Mouse (Mus musculus): ENCODE results near the gene Sf3a1.

Sf3a1 gene

GRCm38 (mm10) chr11:4187318-4187700 is 27.2 kb downstream of the Sf3a1 start:
- no peak for DNase-seq

GRCm38 (mm10) chr11:4189182-4189581 is 29.0 kb downstream of the Sf3a1 start:
- no peak for DNase-seq

- DNase-seq = no peak
Observed at GRCm38 (mm10) chr11:4190677-4191076, 30.5 kb downstream of the Sf3a1 start.

GRCm38 (mm10) chr11:4192757-4193156 is 32.6 kb downstream of the Sf3a1 start:
- no peak for DNase-seq

GRCm38 (mm10) chr11:4193420-4193819 is 33.3 kb downstream of the Sf3a1 start:
- no peak for DNase-seq

- DNase-seq = no peak
Observed at GRCm38 (mm10) chr11:4195597-4196031, 35.5 kb downstream of the Sf3a1 start.

GRCm38 (mm10) chr11:4196636-4197035 is 36.5 kb downstream of the Sf3a1 start:
- no peak for DNase-seq

GRCm38 (mm10) chr11:4197691-4198090 is 37.5 kb downstream of the Sf3a1 start:
- no peak for DNase-seq

- no peak for DNase-seq
Observed at GRCm38 (mm10) chr11:4201981-4202700, 42.0 kb downstream of the Sf3a1 start.

- DNase-seq = peak; percentile 36
Observed at GRCm38 (mm10) chr11:4202995-4203704, 43.0 kb downstream of the Sf3a1 start.

GRCm38 (mm10) chr11:4203705-4204074 is 43.5 kb downstream of the Sf3a1 start:
- peak; percentile 70 for DNase-seq

GRCm38 (mm10) chr11:4205097-4205655 is 45.0 kb downstream of the Sf3a1 start:
- no peak for DNase-seq

GRCm38 (mm10) chr11:4205951-4206350 is 45.8 kb downstream of the Sf3a1 start:
- no peak for DNase-seq

- peak; percentile 50 for DNase-seq
Observed at GRCm38 (mm10) chr11:4206563-4206962, 46.4 kb downstream of the Sf3a1 start.

- DNase-seq = no peak
Observed at GRCm38 (mm10) chr11:4207655-4208054, 47.5 kb downstream of the Sf3a1 start.

GRCm38 (mm10) chr11:4209556-4209955 is 49.4 kb downstream of the Sf3a1 start:
- DNase-seq = no peak

- DNase-seq = no peak
Observed at GRCm38 (mm10) chr11:4210786-4211185, 50.6 kb downstream of the Sf3a1 start.

GRCm38 (mm10) chr11:4213107-4213506 is 53.0 kb downstream of the Sf3a1 start:
- no peak for DNase-seq

- DNase-seq = no peak
Observed at GRCm38 (mm10) chr11:4214572-4214971, 54.4 kb downstream of the Sf3a1 start.

GRCm38 (mm10) chr11:4215061-4215460 is 54.9 kb downstream of the Sf3a1 start:
- no peak for DNase-seq

- no peak for DNase-seq
Observed at GRCm38 (mm10) chr11:4216248-4217000, 56.3 kb downstream of the Sf3a1 start.

- peak; percentile 84 for DNase-seq
Observed at GRCm38 (mm10) chr11:4217914-4218629, 57.9 kb downstream of the Sf3a1 start, which contains the start of gene Castor1. TSS of gene Castor1 (plus strand) at chr11:4218225.

- DNase-seq = no peak
Observed at GRCm38 (mm10) chr11:4218637-4219036, 58.5 kb downstream of the Sf3a1 start.
